Mouse (Mus musculus) forebrain, embryonic 12.5 days (tissue): ENCODE data around the gene Slc7a7. TPM values are rescaled to one million over a fixed set of nuclear protein-coding genes. Genes with fewer than 3 reads are reported as not detected.

Experiments
- ATAC-seq: fragments of 200-750 bp; cut with Nextera tagmentation; 2 replicates; pipeline ENCODE4 v1.8.0; 2017; ENCODE audit warnings: moderate TSS enrichment; ENCODE audit not compliant: low FRiP score
- H3K27ac ChIP-seq: fragments of 300-500 bp; sonication (generic); 2 replicates; pipeline ENCODE4 v1.5.1; 2016; ENCODE audit warnings: mild to moderate bottlenecking
- H3K27me3 ChIP-seq: fragments of 300-500 bp; sonication (generic); 2 replicates; pipeline ENCODE4 v1.6.1; 2016; ENCODE audit warnings: mild to moderate bottlenecking
- H3K36me3 ChIP-seq: fragments of 300-500 bp; sonication (generic); replicated peaks from 2 replicates; pipeline ENCODE4 v1.6.1; 2016; ENCODE audit warnings: mild to moderate bottlenecking
- H3K4me1 ChIP-seq: fragments of 300-500 bp; sonication (generic); 2 replicates; pipeline ENCODE4 v1.6.1; 2016
- H3K4me2 ChIP-seq: fragments of 300-500 bp; sonication (generic); 2 replicates; pipeline ENCODE4 v1.6.1; 2016; ENCODE audit warnings: mild to moderate bottlenecking, moderate library complexity
- H3K4me3 ChIP-seq: fragments of 300-500 bp; sonication (generic); replicated peaks from 2 replicates; pipeline ENCODE4 v1.5.1; 2016; ENCODE audit warnings: mild to moderate bottlenecking
- H3K9ac ChIP-seq: fragments of 300-500 bp; sonication (generic); 2 replicates; pipeline ENCODE4 v1.6.1; 2016; ENCODE audit warnings: mild to moderate bottlenecking
- H3K9me3 ChIP-seq: fragments of 300-500 bp; sonication (generic); 2 replicates; pipeline ENCODE4 v1.6.1; 2016
- WGBS: fragments of 180-500 bp; shearing (Covaris S2); methylation state at CpG from one replicate; pipeline ENCODE4 v1.1.7; 2016; 5-methylcytosine and 5-hydroxymethylcytosine counted together
- polyA plus RNA-seq: library from polyadenylated mRNA; unstranded; fragments of >200 nt; fragmentation: Nextera tagmentation; extraction: Ambion mirVana; gene quantifications from 2 replicates; pipeline ENCODE4 v1.2.1, GENCODE M21; 2016

Gene Slc7a7
- polyA plus RNA-seq, 1 experiment from 2014 or later, result 4.2 TPM

DNA sequence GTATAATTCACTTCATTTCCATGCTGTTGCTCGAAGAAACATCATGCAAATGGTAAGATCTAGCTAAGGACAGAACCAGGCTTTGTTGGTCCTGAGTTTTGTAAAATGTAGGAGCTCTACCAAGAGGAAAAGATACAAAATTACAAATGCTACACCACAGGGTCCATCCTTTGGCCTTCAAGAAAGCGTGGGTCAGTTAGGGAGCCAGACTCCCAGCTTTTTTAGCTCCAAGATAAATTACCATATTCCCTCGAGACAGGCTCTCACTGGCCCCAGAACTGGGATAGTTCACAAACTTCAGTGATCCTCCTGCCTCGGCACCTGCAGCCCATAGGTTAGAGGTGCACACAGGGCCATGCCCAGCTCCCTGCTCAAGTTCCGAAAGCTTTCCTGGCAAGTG lies 93.1 kb downstream of the Slc7a7 start:
- WGBS, result 79% methylated on average over 5 of the region's 5 CpGs
- Histone ChIP-seq H3K36me3 (no peaks in the 10 kb centered on the region), H3K27me3 (no peaks in the 10 kb centered on the region), H3K9me3 (0 out of 2 replicates have a peak, but pooled peaks cover 5% of the 10 kb centered on the region), H3K4me1 (no peaks in the 10 kb centered on the region), H3K4me2 (no peak overlapping the region), H3K4me3 (no peak overlapping the region), H3K27ac (no peak overlapping the region), H3K9ac (no peak overlapping the region)
- ATAC-seq, result no peak

DNA sequence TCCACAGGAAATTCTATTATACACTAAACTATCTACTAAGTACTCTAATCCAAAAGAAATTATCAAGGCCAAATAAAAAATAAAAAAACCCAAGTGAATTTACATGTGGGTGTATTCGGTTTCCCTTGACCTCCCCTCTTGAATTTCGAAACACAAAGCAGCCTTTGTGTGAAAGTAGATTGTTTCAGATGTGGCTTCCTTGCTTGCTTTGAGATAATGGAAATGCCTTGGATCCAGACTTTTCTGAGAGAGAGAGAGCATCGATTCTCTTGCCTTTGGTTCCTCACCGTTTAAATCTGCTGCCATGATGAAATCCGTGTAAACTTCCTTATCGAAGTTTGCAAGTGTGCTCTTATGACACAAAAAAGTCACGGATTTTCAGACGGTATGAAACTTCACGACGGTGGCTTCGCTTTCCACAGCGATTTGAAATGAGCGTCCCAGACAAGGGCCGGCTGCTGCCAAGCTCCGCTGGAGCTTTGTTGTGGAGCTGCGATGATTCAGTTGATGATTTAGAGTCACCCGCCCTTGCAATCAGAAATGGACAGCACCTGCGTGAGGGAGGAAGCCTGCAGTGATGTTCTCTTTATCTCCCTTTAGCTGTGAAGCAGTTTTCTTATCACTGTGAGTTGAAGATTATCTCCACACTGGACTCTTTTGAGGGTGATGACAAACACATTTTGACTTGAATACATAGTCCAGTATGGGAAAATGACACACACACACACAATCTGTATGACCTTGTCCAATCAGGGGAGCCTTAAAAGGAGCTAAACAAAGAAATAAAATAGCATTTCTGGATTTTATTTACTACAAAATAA lies 95.8 kb downstream of the Slc7a7 start:
- H3K36me3 ChIP-seq, result no peaks in the 10 kb centered on the region
- no peak for ATAC-seq
- 69% methylated on average over 18 of the region's 18 CpGs for WGBS
- H3K9ac ChIP-seq, result no peak overlapping the region
- H3K4me3 ChIP-seq, result no peak overlapping the region
- H3K4me2 ChIP-seq, result no peak overlapping the region
- H3K9me3 ChIP-seq, result 0 out of 2 replicates have a peak, but pooled peaks cover 5% of the 10 kb centered on the region
- H3K4me1 ChIP-seq, result no peaks in the 10 kb centered on the region
- no peak overlapping the region for H3K27ac ChIP-seq
- no peaks in the 10 kb centered on the region for H3K27me3 ChIP-seq

Other genes with a start within 250 kb of the Slc7a7 start
- 234 and 241 TPM in 2 replicates for gene Dad1, start 163.7 kb downstream of the Slc7a7 start, polyA plus RNA-seq
- 46.3 and 48.5 TPM in 2 replicates for gene Abhd4, start 163.6 kb downstream of the Slc7a7 start, polyA plus RNA-seq
- not detected in 2 replicates for gene Olfr49, start 132.8 kb downstream of the Slc7a7 start, polyA plus RNA-seq
- 42.6 and 52.9 TPM in 2 replicates for gene Oxa1l, start 56.9 kb downstream of the Slc7a7 start, polyA plus RNA-seq
- gene Mrpl52, start 9.1 kb upstream of the Slc7a7 start, polyA plus RNA-seq, result 274 and 307 TPM in 2 replicates
- 76.0 and 79.2 TPM in 2 replicates for gene Mmp14, start 13.8 kb upstream of the Slc7a7 start, polyA plus RNA-seq
- 26.2 and 29.8 TPM in 2 replicates for gene Lrp10, start 46.4 kb upstream of the Slc7a7 start, polyA plus RNA-seq
- 26.1 and 29.9 TPM in 2 replicates for gene Rem2, start 58.3 kb upstream of the Slc7a7 start, polyA plus RNA-seq
- gene Prmt5, start 99.7 kb upstream of the Slc7a7 start, polyA plus RNA-seq, result 122 and 125 TPM in 2 replicates
- 43.5 and 47.5 TPM in 2 replicates for gene Haus4, start 136.8 kb upstream of the Slc7a7 start, polyA plus RNA-seq
- 37.5 and 47.3 TPM in 2 replicates for gene Ajuba, start 159.8 kb upstream of the Slc7a7 start, polyA plus RNA-seq
- gene 4931414P19Rik, start 188.2 kb upstream of the Slc7a7 start, polyA plus RNA-seq, result 9.0 and 9.2 TPM in 2 replicates
- gene Psmb5, start 200.2 kb upstream of the Slc7a7 start, polyA plus RNA-seq, result 395 and 399 TPM in 2 replicates
- gene Psmb11, start 203.7 kb upstream of the Slc7a7 start, polyA plus RNA-seq, result 0.04 TPM in 1 of 2 replicates, not detected in the other
- not detected in 2 replicates for gene Gm17606, start 223.2 kb upstream of the Slc7a7 start, polyA plus RNA-seq
- gene Cdh24, start 223.6 kb upstream of the Slc7a7 start, polyA plus RNA-seq, result 9.8 and 10.7 TPM in 2 replicates